Mouse (Mus musculus) midbrain, embryonic 15.5 days (tissue): ENCODE measurements around the gene Rec8. TPM values are rescaled to one million over a fixed set of nuclear protein-coding genes. Genes with fewer than 3 reads are reported as not detected.

Source experiments
- ATAC-seq: fragments of 200-750 bp; cut with Nextera tagmentation; replicated peaks from 2 replicates; pipeline ENCODE4 v1.8.0; 2017; ENCODE audit warnings: moderate TSS enrichment
- H3K27ac ChIP-seq: fragments of 300-500 bp; sonication (generic); 2 replicates; pipeline ENCODE4 v1.5.1; 2015; ENCODE audit warnings: mild to moderate bottlenecking, inconsistent platforms
- H3K27me3 ChIP-seq: fragments of 300-500 bp; sonication (generic); replicated peaks from 2 replicates; pipeline ENCODE4 v1.6.1; 2015; ENCODE audit warnings: inconsistent platforms
- H3K36me3 ChIP-seq: fragments of 300-500 bp; sonication (generic); replicated peaks from 2 replicates; pipeline ENCODE4 v1.6.1; 2015; ENCODE audit warnings: inconsistent platforms
- H3K4me1 ChIP-seq: fragments of 300-500 bp; sonication (generic); 2 replicates; pipeline ENCODE4 v1.6.1; 2015; ENCODE audit warnings: inconsistent platforms
- H3K4me2 ChIP-seq: fragments of 300-500 bp; sonication (generic); 2 replicates; pipeline ENCODE4 v1.6.1; 2015; ENCODE audit warnings: inconsistent platforms, mild to moderate bottlenecking, moderate library complexity
- H3K4me3 ChIP-seq: fragments of 300-500 bp; sonication (generic); 2 replicates; pipeline ENCODE4 v1.5.1; 2015; ENCODE audit warnings: mild to moderate bottlenecking, inconsistent platforms
- H3K9ac ChIP-seq: fragments of 300-500 bp; sonication (generic); 2 replicates; pipeline ENCODE4 v1.6.1; 2015; ENCODE audit warnings: mild to moderate bottlenecking, inconsistent platforms
- H3K9me3 ChIP-seq: fragments of 300-500 bp; sonication (generic); 2 replicates; pipeline ENCODE4 v1.6.1; 2016; ENCODE audit warnings: inconsistent platforms
- WGBS: fragments of 180-500 bp; shearing (Covaris S2); methylation state at CpG from one replicate; pipeline ENCODE4 v1.1.7; 2015; ENCODE audit warnings: mixed read lengths; 5-methylcytosine and 5-hydroxymethylcytosine counted together
- polyA plus RNA-seq: library from polyadenylated mRNA; unstranded; fragments of >200 nt; fragmentation: Nextera tagmentation; extraction: Ambion mirVana; gene quantifications from 2 replicates; pipeline ENCODE4 v1.2.1, GENCODE M21; 2015

Rec8 gene
- polyA plus RNA-seq, 1 experiment from 2014 or later, result 6.5 TPM

DNA sequence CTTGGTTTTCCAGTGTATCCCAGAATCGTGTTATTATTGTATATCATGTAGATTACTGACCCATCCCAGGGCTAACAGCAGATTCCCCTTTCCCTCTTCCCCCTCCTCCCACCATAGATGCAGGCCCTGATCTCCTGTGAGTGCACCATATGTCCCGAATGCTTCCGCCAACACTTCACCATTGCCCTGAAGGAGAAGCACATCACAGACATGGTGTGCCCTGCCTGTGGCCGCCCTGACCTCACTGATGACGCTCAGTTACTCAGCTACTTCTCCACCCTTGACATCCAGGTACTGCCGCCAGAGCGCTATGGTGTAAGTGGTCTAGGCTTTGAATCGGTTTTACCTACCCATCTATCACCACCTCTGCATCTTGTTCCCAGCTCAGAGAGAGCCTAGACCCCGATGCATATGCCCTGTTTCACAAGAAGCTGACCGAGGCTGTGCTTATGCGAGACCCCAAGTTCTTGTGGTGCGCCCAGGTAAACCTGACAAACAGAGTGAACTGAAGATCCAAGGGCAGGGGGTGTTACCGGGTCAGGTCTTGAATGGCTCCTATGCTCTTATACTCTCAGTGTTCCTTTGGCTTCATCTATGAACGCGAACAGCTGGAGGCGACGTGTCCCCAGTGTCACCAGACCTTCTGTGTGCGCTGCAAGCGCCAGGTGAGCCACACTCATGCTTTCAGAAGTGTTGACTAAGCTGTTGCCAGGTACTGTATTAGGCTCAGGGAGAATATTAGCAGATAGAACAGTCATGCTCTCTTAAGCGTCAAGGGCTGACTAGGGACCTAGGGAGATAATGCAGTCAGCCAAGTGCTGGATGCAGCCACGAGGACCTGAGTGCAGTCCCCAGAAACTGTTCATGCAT lies 19.1 kb upstream of the Rec8 start:
- ATAC-seq, result no peak
- 94% methylated on average over 21 of the region's 21 CpGs for WGBS
- H3K4me2 ChIP-seq, result no peak overlapping the region
- no peak overlapping the region for H3K27ac ChIP-seq
- peaks cover 70% of the 10 kb centered on the region for H3K36me3 ChIP-seq
- H3K9me3 ChIP-seq, result no peaks in the 10 kb centered on the region
- no peak overlapping the region for H3K4me3 ChIP-seq
- H3K9ac ChIP-seq, result no peak overlapping the region
- no peaks in the 10 kb centered on the region for H3K27me3 ChIP-seq
- H3K4me1 ChIP-seq, result peaks cover 11% of the 10 kb centered on the region

DNA sequence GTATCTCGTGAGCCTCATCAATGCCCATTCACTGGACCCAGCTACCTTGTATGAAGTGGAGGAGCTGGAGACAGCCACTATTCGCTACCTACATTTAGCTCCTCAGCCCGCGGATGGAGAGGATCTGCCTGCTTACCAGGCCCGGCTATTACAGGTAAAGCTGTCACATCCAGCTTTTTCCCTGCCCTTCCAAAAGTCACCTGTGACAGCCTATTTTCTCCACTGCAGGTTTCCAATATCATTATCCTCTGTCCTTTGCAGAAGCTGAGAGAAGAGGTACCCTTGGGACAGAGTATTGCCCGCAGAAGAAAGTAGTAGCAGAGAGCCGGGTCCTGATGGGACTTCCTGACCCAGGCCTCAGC lies 14.6 kb upstream of the Rec8 start, which contains the start of gene Irf9:
Gene Irf9, plus strand, starts transcription at position 301 of the 362 bp plus-strand sequence.
- peak within 1 kb of the TSS; percentile 41 for H3K4me2 ChIP-seq
- H3K27me3 ChIP-seq, result no peaks in the 10 kb centered on the region
- no peaks in the 10 kb centered on the region for H3K9me3 ChIP-seq
- H3K4me3 ChIP-seq, result peak within 1 kb of the TSS; percentile 26
- 0 out of 2 replicates have a peak within 1 kb of the TSS, but pooled peaks have one; percentile 38 for H3K27ac ChIP-seq
- WGBS, result 87% methylated on average over 7 of the region's 7 CpGs
- no peak; the same call in 1 of the 2 replicates for ATAC-seq
- H3K9ac ChIP-seq, result 0 out of 2 replicates have a peak within 1 kb of the TSS, but pooled peaks have one; percentile 2
- H3K4me1 ChIP-seq, result peaks cover 8% of the 10 kb centered on the region
- H3K36me3 ChIP-seq, result peaks cover 59% of the 10 kb centered on the region

GRCm38 (mm10) chr14:55603633-55604576 lies 13.9 kb upstream of the Rec8 start:
- H3K4me1 ChIP-seq, result peaks cover 8% of the 10 kb centered on the region
- peak overlapping the region; percentile 41 for H3K4me2 ChIP-seq
- WGBS, result 22% methylated on average over 19 of the region's 19 CpGs
- 0 out of 2 replicates have a peak overlapping the region, but pooled peaks have one; percentile 2 for H3K9ac ChIP-seq
- H3K4me3 ChIP-seq, result peak overlapping the region; percentile 26
- H3K27me3 ChIP-seq, result no peaks in the 10 kb centered on the region
- no peaks in the 10 kb centered on the region for H3K9me3 ChIP-seq
- H3K36me3 ChIP-seq, result peaks cover 58% of the 10 kb centered on the region
- ATAC-seq, result peak; percentile 90
- H3K27ac ChIP-seq, result 0 out of 2 replicates have a peak overlapping the region, but pooled peaks have one; percentile 38

DNA sequence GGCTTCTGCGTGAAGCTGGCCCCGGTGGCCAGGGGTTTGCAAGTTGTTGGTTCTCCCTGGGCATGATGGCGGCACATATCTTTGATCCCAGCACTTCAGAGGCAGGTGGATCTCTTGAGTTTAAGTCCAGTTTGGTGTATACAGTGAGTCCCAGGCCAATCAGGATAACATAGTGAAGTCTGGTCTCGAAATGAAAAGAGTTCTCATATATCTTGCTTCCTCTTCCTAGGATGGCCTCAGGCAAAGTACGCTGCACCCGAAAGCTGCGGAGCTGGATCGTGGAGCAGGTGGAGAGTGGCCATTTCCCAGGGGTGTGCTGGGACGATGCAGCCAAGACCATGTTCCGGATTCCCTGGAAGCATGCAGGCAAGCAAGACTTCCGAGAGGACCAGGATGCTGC lies 13.0 kb upstream of the Rec8 start:
- no peak overlapping the region for H3K4me3 ChIP-seq
- no peak for ATAC-seq
- WGBS, result 94% methylated on average over 11 of the region's 11 CpGs
- H3K9ac ChIP-seq, result no peak overlapping the region
- no peaks in the 10 kb centered on the region for H3K27me3 ChIP-seq
- H3K4me1 ChIP-seq, result peaks cover 8% of the 10 kb centered on the region
- no peaks in the 10 kb centered on the region for H3K9me3 ChIP-seq
- peaks cover 57% of the 10 kb centered on the region for H3K36me3 ChIP-seq
- no peak overlapping the region for H3K4me2 ChIP-seq
- no peak overlapping the region for H3K27ac ChIP-seq

DNA sequence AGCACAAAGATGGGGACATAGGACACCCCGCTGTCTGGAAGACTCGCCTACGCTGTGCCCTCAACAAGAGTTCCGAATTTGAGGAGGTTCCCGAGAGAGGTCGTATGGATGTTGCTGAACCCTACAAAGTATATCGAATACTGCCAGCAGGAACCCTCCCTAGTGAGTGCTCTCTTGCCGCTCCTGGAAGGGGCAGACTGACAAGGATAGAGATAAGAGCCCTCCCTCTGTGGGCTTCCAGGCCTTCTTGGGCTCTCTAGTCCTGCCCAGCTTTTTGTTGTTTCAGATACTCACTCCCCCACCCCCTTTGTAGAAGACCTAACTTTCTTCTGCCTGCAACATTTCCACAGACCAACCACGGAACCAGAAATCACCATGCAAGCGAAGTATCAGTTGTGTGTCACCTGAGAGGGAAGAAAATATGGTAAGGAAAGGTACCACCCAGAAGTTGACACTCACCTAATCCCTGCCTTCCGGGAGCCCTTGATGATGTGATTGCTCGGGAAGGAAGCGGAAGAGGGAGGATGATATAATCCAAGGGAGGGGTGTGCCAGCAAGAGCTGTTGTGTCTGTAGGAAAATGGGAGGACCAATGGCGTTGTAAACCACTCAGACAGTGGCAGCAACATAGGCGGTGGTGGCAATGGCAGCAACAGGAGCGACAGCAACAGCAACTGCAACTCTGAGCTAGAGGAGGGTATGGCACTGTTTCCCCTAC lies 11.9 kb upstream of the Rec8 start:
- no peaks in the 10 kb centered on the region for H3K9me3 ChIP-seq
- peaks cover 8% of the 10 kb centered on the region for H3K4me1 ChIP-seq
- WGBS, result 94% methylated on average over 16 of the region's 16 CpGs
- no peak overlapping the region for H3K4me3 ChIP-seq
- H3K36me3 ChIP-seq, result peaks cover 49% of the 10 kb centered on the region
- no peak overlapping the region for H3K9ac ChIP-seq
- H3K27ac ChIP-seq, result no peak overlapping the region
- H3K4me2 ChIP-seq, result no peak overlapping the region
- no peaks in the 10 kb centered on the region for H3K27me3 ChIP-seq
- ATAC-seq, result no peak

GRCm38 (mm10) chr14:55608339-55608738 lies 9.5 kb upstream of the Rec8 start:
- Histone ChIP-seq H3K9ac (no peak overlapping the region), H3K36me3 (peaks cover 32% of the 10 kb centered on the region), H3K27ac (no peak overlapping the region), H3K27me3 (no peaks in the 10 kb centered on the region), H3K9me3 (no peaks in the 10 kb centered on the region), H3K4me1 (peaks cover 8% of the 10 kb centered on the region), H3K4me3 (no peak overlapping the region), H3K4me2 (no peak overlapping the region)
- no peak for ATAC-seq
- 98% methylated on average over 6 of the region's 6 CpGs for WGBS

- H3K4me1 ChIP-seq, result no peaks in the 10 kb centered on the region
- no peak overlapping the region for H3K9ac ChIP-seq
- no peak for ATAC-seq
- 63% methylated on average over 6 of the region's 6 CpGs for WGBS
- peaks cover 13% of the 10 kb centered on the region for H3K36me3 ChIP-seq
- no peak overlapping the region for H3K27ac ChIP-seq
- H3K27me3 ChIP-seq, result no peaks in the 10 kb centered on the region
- H3K4me2 ChIP-seq, result no peak overlapping the region
- no peak overlapping the region for H3K4me3 ChIP-seq
- H3K9me3 ChIP-seq, result no peaks in the 10 kb centered on the region
Observed at GRCm38 (mm10) chr14:55613346-55613745, 4.5 kb upstream of the Rec8 start.

GRCm38 (mm10) chr14:55614565-55615178 lies 3.2 kb upstream of the Rec8 start:
- Histone ChIP-seq H3K4me1 (no peaks in the 10 kb centered on the region), H3K27ac (no peak overlapping the region), H3K9me3 (no peaks in the 10 kb centered on the region), H3K4me2 (no peak overlapping the region), H3K36me3 (peaks cover 3% of the 10 kb centered on the region; the same call in 1 of the 2 replicates), H3K4me3 (no peak overlapping the region), H3K27me3 (no peaks in the 10 kb centered on the region), H3K9ac (no peak overlapping the region)
- ATAC-seq, result no peak
- WGBS, result 81% methylated on average over 7 of the region's 7 CpGs

- 60% methylated on average over 2 of the region's 2 CpGs for WGBS
- Histone ChIP-seq H3K27me3 (no peaks in the 10 kb centered on the region), H3K4me1 (no peaks in the 10 kb centered on the region), H3K4me3 (no peak overlapping the region), H3K4me2 (no peak overlapping the region), H3K9ac (no peak overlapping the region), H3K36me3 (no peaks in the 10 kb centered on the region), H3K27ac (no peak overlapping the region), H3K9me3 (no peaks in the 10 kb centered on the region)
- no peak for ATAC-seq
Observed at GRCm38 (mm10) chr14:55615876-55616275, 2.0 kb upstream of the Rec8 start.

- Histone ChIP-seq H3K27me3 (no peaks in the 10 kb centered on the region), H3K9me3 (no peaks in the 10 kb centered on the region), H3K27ac (no peak overlapping the region), H3K36me3 (no peaks in the 10 kb centered on the region), H3K4me3 (no peak overlapping the region), H3K9ac (no peak overlapping the region), H3K4me1 (no peaks in the 10 kb centered on the region), H3K4me2 (no peak overlapping the region)
- WGBS, result 94% methylated on average over 2 of the region's 2 CpGs
- no peak for ATAC-seq
Observed at GRCm38 (mm10) chr14:55616844-55617243, 993 bp upstream of the Rec8 start.

DNA sequence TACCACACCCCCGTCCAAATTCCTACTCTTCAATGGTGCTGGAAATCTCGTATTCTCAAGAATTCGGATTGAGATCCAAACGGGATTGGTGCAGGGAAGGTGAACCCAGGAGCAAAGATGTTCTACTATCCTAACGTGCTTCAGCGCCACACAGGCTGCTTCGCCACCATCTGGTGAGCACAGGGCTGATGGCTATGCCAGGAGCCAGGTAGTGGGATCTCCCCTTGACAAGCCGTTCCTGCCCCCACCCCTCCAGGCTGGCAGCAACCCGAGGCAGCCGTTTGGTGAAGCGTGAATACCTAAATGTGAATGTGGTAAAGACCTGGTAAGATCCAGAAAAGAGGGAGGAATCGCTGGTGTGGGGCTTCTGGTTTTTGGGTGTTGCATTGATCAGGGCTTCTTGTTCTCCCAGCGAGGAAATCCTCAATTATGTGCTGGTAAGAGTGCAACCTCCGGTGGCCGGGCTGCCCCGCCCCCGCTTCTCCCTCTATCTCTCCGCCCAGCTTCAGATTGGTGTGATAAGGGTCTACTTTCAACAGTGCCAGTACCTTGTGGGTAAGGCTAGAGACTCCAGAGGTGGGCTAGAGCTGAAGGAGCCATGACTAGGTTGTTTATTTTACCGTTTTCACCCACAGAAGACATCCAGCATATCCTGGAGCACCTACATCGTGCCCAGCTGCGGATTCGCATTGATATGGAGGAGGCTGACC lies 804 bp downstream of the Rec8 start:
- WGBS, result 58% methylated on average over 22 of the region's 22 CpGs
- Histone ChIP-seq H3K9ac (no peak overlapping the region), H3K4me1 (no peaks in the 10 kb centered on the region), H3K4me3 (peak overlapping the region; percentile 24), H3K4me2 (peak overlapping the region; percentile 31), H3K27me3 (no peaks in the 10 kb centered on the region), H3K27ac (no peak overlapping the region), H3K9me3 (no peaks in the 10 kb centered on the region), H3K36me3 (no peaks in the 10 kb centered on the region)
- ATAC-seq, result no peak
